Mouse (Mus musculus): Measurements from ENCODE around the gene Zbtb44. TPM values are rescaled to one million over a fixed set of nuclear protein-coding genes. Genes with fewer than 3 reads are reported as not detected.

Gene Zbtb44
- polyA plus RNA-seq (2014; fragmentation: Nextera tagmentation; extraction: Ambion mirVana): 9.5 and 10.8 TPM in 2 replicates

DNA sequence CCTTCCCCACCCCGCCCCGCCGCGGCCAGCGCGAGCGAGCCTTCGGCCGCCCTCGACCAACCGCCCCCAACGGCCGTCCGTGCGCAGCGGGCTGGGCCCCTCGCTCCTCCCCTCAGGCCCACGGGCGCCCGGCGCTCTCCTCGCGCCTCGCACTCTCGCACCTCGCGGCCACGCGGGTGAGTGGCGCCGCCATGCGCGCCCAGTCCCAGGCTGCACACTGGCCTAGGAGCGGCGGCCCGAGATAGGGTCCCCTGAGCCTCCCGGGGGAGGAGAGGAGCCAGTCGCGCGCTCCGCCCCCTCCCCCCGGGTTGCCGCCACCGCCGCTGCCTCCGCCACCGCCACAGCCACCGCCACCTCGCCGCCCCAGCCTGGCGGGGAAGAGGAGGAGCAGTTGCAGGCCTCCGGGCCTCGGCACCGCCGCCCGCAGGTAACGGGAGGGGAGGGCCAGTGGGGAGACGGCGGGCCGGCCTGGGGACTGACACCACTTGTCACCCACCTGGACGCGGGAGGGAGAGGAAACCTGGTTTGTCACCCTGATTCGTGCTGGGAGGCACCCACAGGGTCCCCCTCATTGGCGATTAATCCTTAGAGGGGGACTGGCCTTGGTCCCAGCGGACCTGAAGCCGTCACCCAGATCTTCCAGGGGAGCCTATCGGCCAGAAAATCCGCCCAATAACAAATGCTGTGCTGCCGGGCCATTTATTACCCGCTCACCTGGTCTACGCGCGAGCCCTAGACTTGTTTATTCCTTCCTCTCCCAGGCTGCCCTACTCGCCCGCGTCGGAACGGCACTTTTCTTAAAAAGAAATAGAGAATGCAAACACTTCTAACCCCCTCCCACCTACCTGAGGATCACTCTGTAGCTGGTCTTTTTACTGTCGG lies at the start of gene Zbtb44:
Gene Zbtb44 (plus strand): TSS at position 113 of the 882 bp plus-strand sequence.
- no peaks in the 10 kb centered on the region for H3K9me3 ChIP-seq (ENCODE audit: control insufficient read depth, low read depth, low read length)
- 0% methylated on average over 45 of the region's 79 CpGs for WGBS
- H3K36me3 ChIP-seq (ENCODE audit: control insufficient read depth, insufficient read depth, low read length): no peaks in the 10 kb centered on the region; the same call in 1 of the 2 replicates
- peak within 1 kb of the TSS; percentile 87 for H3K4me2 ChIP-seq (replicated peaks; ENCODE audit: low read depth, low read length)
- peak within 1 kb of the TSS; percentile 96 for H3K9ac ChIP-seq (replicated peaks; ENCODE audit: low read depth, low read length)
- no peaks in the 10 kb centered on the region for H3K27me3 ChIP-seq (ENCODE audit: control insufficient read depth, insufficient read depth, low read length)
- ATAC-seq (ENCODE audit: insufficient number of reproducible peaks, insufficient read depth, low FRiP score, low read depth): peak; percentile 92
- H3K27ac ChIP-seq (ENCODE audit: low read length): peak within 1 kb of the TSS; percentile 97
- peaks cover 9% of the 10 kb centered on the region for H3K4me1 ChIP-seq (ENCODE audit: control insufficient read depth, insufficient read depth, low read length)
- peak within 1 kb of the TSS; percentile 97 for H3K4me3 ChIP-seq (ENCODE audit: low read depth, low read length)

DNA sequence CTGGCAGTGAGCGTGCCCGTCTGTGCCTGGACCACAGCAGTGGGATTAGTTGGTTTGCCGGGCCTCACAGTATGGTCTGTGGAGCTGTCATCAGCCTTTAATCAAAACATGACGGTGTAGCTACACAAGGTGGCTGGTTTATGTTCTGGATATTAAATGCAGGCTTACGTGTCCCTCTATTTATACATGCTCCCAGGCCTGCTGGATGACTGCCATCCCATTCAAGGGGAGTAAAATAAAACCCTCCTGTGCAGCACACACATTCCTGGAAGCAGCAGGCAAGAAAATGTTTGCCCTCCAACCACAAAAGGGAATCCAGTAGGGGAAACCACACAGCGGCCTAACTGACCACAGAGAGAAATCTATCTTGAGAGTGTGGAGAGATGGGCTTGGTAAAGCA lies 44.7 kb upstream of the Zbtb44 start:
- Histone ChIP-seq H3K36me3 (ENCODE audit: control insufficient read depth, insufficient read depth, low read length) (no peaks in the 10 kb centered on the region), H3K9ac (replicated peaks; ENCODE audit: low read depth, low read length) (no peak overlapping the region), H3K27ac (ENCODE audit: low read length) (peak overlapping the region; percentile 27; the same call in 1 of the 2 replicates), H3K4me3 (ENCODE audit: low read depth, low read length) (no peak overlapping the region), H3K4me2 (replicated peaks; ENCODE audit: low read depth, low read length) (no peak overlapping the region), H3K4me1 (ENCODE audit: control insufficient read depth, insufficient read depth, low read length) (no peaks in the 10 kb centered on the region), H3K9me3 (ENCODE audit: control insufficient read depth, low read depth, low read length) (no peaks in the 10 kb centered on the region), H3K27me3 (ENCODE audit: control insufficient read depth, insufficient read depth, low read length) (no peaks in the 10 kb centered on the region)
- WGBS: 50% methylated on average over 6 of the region's 6 CpGs
- ATAC-seq (ENCODE audit: insufficient number of reproducible peaks, insufficient read depth, low FRiP score, low read depth): 0 out of 2 replicates have a peak, but pooled peaks have one; percentile 28

DNA sequence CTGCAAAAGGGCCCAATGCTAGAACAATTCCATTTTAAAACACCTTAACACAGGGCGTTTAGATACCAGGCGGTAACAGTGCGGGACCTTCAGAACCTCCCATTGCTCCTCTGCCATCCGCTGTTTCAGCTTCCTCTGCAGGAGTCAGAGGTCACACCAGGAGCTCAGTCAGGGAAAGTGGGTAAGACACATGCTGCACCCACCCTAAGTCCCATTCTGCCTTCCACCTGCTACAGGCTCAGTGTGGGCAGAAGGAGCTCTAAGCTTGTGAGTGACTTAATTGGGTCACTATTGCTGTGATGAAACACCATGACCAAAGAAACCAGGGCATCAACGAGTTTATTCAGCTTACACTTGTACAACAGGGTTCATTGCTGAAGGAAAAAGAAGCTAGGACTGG lies 37.3 kb upstream of the Zbtb44 start:
- Histone ChIP-seq H3K9me3 (ENCODE audit: control insufficient read depth, low read depth, low read length) (no peaks in the 10 kb centered on the region), H3K4me2 (replicated peaks; ENCODE audit: low read depth, low read length) (no peak overlapping the region), H3K27ac (ENCODE audit: low read length) (no peak overlapping the region), H3K9ac (replicated peaks; ENCODE audit: low read depth, low read length) (no peak overlapping the region), H3K36me3 (ENCODE audit: control insufficient read depth, insufficient read depth, low read length) (no peaks in the 10 kb centered on the region), H3K27me3 (ENCODE audit: control insufficient read depth, insufficient read depth, low read length) (no peaks in the 10 kb centered on the region), H3K4me1 (ENCODE audit: control insufficient read depth, insufficient read depth, low read length) (no peaks in the 10 kb centered on the region), H3K4me3 (ENCODE audit: low read depth, low read length) (no peak overlapping the region)
- WGBS: 84% methylated on average over 5 of the region's 5 CpGs
- ATAC-seq (ENCODE audit: insufficient number of reproducible peaks, insufficient read depth, low FRiP score, low read depth): no peak

DNA sequence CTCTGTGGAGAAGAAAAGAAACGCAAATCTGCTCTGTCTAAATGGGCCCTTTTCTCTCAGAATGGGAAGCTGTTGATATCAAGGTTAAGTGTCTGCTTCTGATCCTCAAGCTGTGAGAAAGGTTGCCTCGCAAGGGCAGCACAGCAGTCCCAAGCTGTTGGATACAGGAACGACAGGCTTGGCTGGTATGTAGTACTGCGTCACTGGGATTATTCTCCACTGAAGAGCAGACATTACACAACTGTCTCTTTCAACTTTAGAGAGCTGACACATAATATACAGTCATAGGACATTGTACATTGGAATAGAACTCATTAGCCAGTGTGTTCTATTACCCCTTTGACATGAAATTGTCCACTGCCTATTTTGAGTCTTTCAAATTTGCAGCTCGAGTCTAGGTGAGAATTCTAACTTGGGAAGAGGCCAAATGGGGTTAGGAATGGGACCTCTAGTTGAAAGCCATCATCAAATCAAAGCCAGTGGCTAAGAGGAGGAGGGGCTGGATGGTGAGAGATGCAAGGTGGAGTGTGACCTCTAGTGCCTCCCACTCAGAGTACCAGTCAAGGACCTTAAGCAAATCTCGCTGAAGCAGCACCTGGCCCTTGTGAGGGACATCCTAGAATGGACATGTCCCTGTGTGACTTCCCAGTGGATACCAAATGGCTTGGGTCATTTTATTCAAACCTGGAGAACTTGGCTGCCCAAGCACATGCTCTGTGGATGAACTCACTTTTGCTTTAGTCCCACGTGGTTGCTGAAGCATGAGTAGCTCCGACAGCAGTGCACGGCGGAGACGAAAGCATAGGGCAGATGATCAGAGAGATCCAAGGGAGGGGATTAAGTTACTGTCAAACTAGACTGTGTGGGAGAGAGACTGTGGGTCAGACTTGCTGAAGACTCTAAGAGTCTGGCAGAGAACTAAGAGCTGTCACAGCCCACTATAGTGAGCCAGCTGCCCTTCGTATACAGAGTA lies 33.6 kb upstream of the Zbtb44 start:
- no peak overlapping the region for H3K4me3 ChIP-seq (ENCODE audit: low read depth, low read length)
- 58% methylated on average over 12 of the region's 12 CpGs for WGBS
- H3K4me2 ChIP-seq (replicated peaks; ENCODE audit: low read depth, low read length): no peak overlapping the region
- no peaks in the 10 kb centered on the region for H3K36me3 ChIP-seq (ENCODE audit: control insufficient read depth, insufficient read depth, low read length)
- H3K27me3 ChIP-seq (ENCODE audit: control insufficient read depth, insufficient read depth, low read length): no peaks in the 10 kb centered on the region
- H3K4me1 ChIP-seq (ENCODE audit: control insufficient read depth, insufficient read depth, low read length): no peaks in the 10 kb centered on the region
- no peak for ATAC-seq (ENCODE audit: insufficient number of reproducible peaks, insufficient read depth, low FRiP score, low read depth)
- H3K27ac ChIP-seq (ENCODE audit: low read length): no peak overlapping the region
- no peak overlapping the region for H3K9ac ChIP-seq (replicated peaks; ENCODE audit: low read depth, low read length)
- no peaks in the 10 kb centered on the region for H3K9me3 ChIP-seq (ENCODE audit: control insufficient read depth, low read depth, low read length)

DNA sequence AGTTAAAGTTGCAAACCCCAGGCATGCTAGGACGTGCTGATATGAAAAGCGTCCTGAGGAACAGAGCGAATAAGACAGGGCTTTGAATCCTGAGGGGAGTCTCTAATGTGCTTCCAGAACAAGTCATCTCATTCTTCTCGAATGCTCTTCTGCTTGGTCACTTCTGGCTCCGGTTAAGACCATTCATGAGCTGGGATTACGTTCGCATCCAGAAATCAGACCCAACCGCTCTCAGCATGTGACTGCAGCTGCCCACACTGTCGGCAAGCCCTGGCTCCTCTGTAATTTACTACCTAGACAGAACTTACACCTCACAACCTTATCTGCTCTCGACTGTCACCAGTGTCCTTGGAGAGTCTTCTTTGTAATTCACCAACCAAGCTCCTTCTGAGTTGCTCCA lies 29.8 kb upstream of the Zbtb44 start:
- Histone ChIP-seq H3K27me3 (ENCODE audit: control insufficient read depth, insufficient read depth, low read length) (no peaks in the 10 kb centered on the region), H3K4me3 (ENCODE audit: low read depth, low read length) (no peak overlapping the region), H3K9me3 (ENCODE audit: control insufficient read depth, low read depth, low read length) (no peaks in the 10 kb centered on the region), H3K36me3 (ENCODE audit: control insufficient read depth, insufficient read depth, low read length) (no peaks in the 10 kb centered on the region), H3K27ac (ENCODE audit: low read length) (no peak overlapping the region), H3K4me2 (replicated peaks; ENCODE audit: low read depth, low read length) (no peak overlapping the region), H3K4me1 (ENCODE audit: control insufficient read depth, insufficient read depth, low read length) (no peaks in the 10 kb centered on the region), H3K9ac (replicated peaks; ENCODE audit: low read depth, low read length) (no peak overlapping the region)
- no peak for ATAC-seq (ENCODE audit: insufficient number of reproducible peaks, insufficient read depth, low FRiP score, low read depth)
- WGBS: 75% methylated on average over 10 of the region's 10 CpGs

DNA sequence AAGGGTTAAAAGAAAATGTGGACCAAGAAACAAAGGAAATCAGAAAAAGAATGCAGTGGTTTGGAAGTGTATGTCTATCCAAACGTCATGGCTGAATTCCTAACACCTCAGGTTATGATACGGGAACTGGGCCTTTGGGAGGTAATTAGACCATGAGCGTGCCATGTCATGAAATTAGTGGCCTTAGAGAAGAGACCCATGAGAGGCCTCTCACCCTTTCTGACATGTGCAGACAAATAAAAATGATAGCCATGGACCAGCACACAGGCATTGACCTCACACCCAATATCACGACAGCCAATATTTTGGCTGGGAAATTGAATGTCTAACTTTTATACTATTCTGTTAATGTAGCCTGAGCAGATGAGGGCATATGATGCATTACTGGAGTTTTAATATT lies 27.9 kb upstream of the Zbtb44 start:
- Histone ChIP-seq H3K4me3 (ENCODE audit: low read depth, low read length) (no peak overlapping the region), H3K27ac (ENCODE audit: low read length) (no peak overlapping the region), H3K36me3 (ENCODE audit: control insufficient read depth, insufficient read depth, low read length) (no peaks in the 10 kb centered on the region), H3K4me1 (ENCODE audit: control insufficient read depth, insufficient read depth, low read length) (no peaks in the 10 kb centered on the region), H3K9me3 (ENCODE audit: control insufficient read depth, low read depth, low read length) (no peaks in the 10 kb centered on the region), H3K4me2 (replicated peaks; ENCODE audit: low read depth, low read length) (no peak overlapping the region), H3K9ac (replicated peaks; ENCODE audit: low read depth, low read length) (no peak overlapping the region), H3K27me3 (ENCODE audit: control insufficient read depth, insufficient read depth, low read length) (no peaks in the 10 kb centered on the region)
- WGBS: 83% methylated on average over 4 of the region's 4 CpGs
- ATAC-seq (ENCODE audit: insufficient number of reproducible peaks, insufficient read depth, low FRiP score, low read depth): no peak

DNA sequence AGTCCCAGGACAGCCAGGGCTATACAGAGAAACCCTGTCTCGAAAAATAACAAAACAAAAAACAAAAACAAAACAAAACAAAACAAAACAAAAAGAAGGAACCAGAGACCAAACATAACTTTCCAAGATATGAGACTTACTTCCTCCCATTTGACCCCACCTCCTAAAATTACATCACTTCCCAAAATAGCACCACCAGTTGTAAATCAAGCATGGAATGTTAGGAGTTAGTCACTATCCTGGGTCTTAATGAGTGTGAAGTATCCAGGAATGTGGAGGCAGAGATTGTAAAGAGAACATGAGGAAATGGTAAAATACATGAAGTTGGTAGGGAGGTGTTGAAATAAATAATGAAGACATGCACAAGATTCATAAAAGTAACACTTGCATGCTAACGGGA lies 21.1 kb upstream of the Zbtb44 start:
- 81% methylated on average over 2 of the region's 2 CpGs for WGBS

DNA sequence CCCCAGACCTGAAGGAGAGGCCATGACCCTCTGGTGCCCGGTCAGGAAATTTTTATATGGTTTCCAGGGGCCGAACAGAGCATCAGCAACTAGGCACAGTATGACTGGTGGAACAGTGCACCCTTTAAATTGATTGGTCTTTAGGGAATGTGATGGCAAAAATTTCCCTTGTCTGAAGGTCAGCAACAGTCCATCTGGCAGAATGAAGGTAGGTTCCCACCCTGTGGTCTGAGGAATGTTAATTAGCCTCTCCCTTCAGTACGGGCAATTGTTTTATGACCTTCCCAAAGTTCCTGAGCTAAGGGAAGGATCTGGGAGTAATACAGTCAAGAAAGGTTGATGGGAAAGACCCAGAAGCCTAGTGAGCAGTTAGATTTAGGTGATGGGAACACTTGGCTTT lies 20.4 kb upstream of the Zbtb44 start:
- Histone ChIP-seq H3K4me2 (replicated peaks; ENCODE audit: low read depth, low read length) (no peak overlapping the region), H3K4me1 (ENCODE audit: control insufficient read depth, insufficient read depth, low read length) (no peaks in the 10 kb centered on the region), H3K9me3 (ENCODE audit: control insufficient read depth, low read depth, low read length) (no peaks in the 10 kb centered on the region), H3K9ac (replicated peaks; ENCODE audit: low read depth, low read length) (no peak overlapping the region), H3K36me3 (ENCODE audit: control insufficient read depth, insufficient read depth, low read length) (no peaks in the 10 kb centered on the region), H3K27me3 (ENCODE audit: control insufficient read depth, insufficient read depth, low read length) (no peaks in the 10 kb centered on the region), H3K4me3 (ENCODE audit: low read depth, low read length) (no peak overlapping the region), H3K27ac (ENCODE audit: low read length) (no peak overlapping the region)
- 65% methylated on average over 3 of the region's 3 CpGs for WGBS
- ATAC-seq (ENCODE audit: insufficient number of reproducible peaks, insufficient read depth, low FRiP score, low read depth): no peak

More for the DNA sequence above, 21.1 kb upstream of the Zbtb44 start:
- H3K27me3 ChIP-seq (ENCODE audit: control insufficient read depth, insufficient read depth, low read length): no peaks in the 10 kb centered on the region
- H3K36me3 ChIP-seq (ENCODE audit: control insufficient read depth, insufficient read depth, low read length): no peaks in the 10 kb centered on the region
- H3K4me3 ChIP-seq (ENCODE audit: low read depth, low read length): no peak overlapping the region
- no peaks in the 10 kb centered on the region for H3K9me3 ChIP-seq (ENCODE audit: control insufficient read depth, low read depth, low read length)
- H3K9ac ChIP-seq (replicated peaks; ENCODE audit: low read depth, low read length): no peak overlapping the region
- no peaks in the 10 kb centered on the region for H3K4me1 ChIP-seq (ENCODE audit: control insufficient read depth, insufficient read depth, low read length)
- H3K27ac ChIP-seq (ENCODE audit: low read length): no peak overlapping the region
- H3K4me2 ChIP-seq (replicated peaks; ENCODE audit: low read depth, low read length): no peak overlapping the region
- ATAC-seq (ENCODE audit: insufficient number of reproducible peaks, insufficient read depth, low FRiP score, low read depth): no peak

Measured in stomach, embryonic 14.5 days (tissue).